Mouse (Mus musculus) limb, embryonic 14.5 days (tissue): Measurements from ENCODE around the gene Sept11. TPM values are rescaled to one million over a fixed set of nuclear protein-coding genes. Genes with fewer than 3 reads are reported as not detected.

Experiments
- ATAC-seq: fragments of 200-750 bp; cut with Nextera tagmentation; 2 replicates; pipeline ENCODE4 v1.8.0; 2017; ENCODE audit warnings: low read depth, moderate number of reproducible peaks, moderate TSS enrichment; ENCODE audit not compliant: low FRiP score
- DNase-seq: peaks from one replicate; pipeline ENCODE4 v3.0.0-alpha.2; 2015; ENCODE audit warnings: low spot score
- H3K27ac ChIP-seq: fragments of 300-500 bp; sonication (generic); replicated peaks from 2 replicates; pipeline ENCODE4 v1.5.1; 2014; ENCODE audit warnings: low read depth, mild to moderate bottlenecking, low read length, moderate library complexity, mixed read lengths
- H3K27me3 ChIP-seq: fragments of 300-500 bp; sonication (generic); 2 replicates; pipeline ENCODE4 v1.6.1; 2014; ENCODE audit warnings: low read length, mixed read lengths; ENCODE audit not compliant: control insufficient read depth, insufficient read depth
- H3K36me3 ChIP-seq: fragments of 300-500 bp; sonication (generic); 2 replicates; pipeline ENCODE4 v1.6.1; 2014; ENCODE audit warnings: mild to moderate bottlenecking, low read length, moderate library complexity, mixed read lengths; ENCODE audit not compliant: control insufficient read depth, insufficient read depth
- H3K4me1 ChIP-seq: fragments of 300-500 bp; sonication (generic); 2 replicates; pipeline ENCODE4 v1.6.1; 2014; ENCODE audit warnings: antibody characterized with exemption, low read length, mixed read lengths; ENCODE audit not compliant: control insufficient read depth, insufficient read depth
- H3K4me2 ChIP-seq: fragments of 300-500 bp; sonication (generic); replicated peaks from 2 replicates; pipeline ENCODE4 v1.6.1; 2014; ENCODE audit warnings: low read depth, mild to moderate bottlenecking, low read length, moderate library complexity; ENCODE audit not compliant: severe bottlenecking
- H3K4me3 ChIP-seq: fragments of 300-500 bp; sonication (generic); replicated peaks from 2 replicates; pipeline ENCODE4 v1.5.1; 2014; ENCODE audit warnings: low read length
- H3K9ac ChIP-seq: fragments of 300-500 bp; sonication (generic); 2 replicates; pipeline ENCODE4 v1.6.1; 2014; ENCODE audit warnings: mild to moderate bottlenecking, low read depth, low read length, moderate library complexity; ENCODE audit not compliant: severe bottlenecking
- H3K9me3 ChIP-seq: fragments of 300-500 bp; sonication (generic); 2 replicates; pipeline ENCODE4 v1.6.1; 2016; ENCODE audit warnings: low read length; ENCODE audit not compliant: control insufficient read depth
- POLR2A ChIP-seq: fragments of 200-500 bp; IDR thresholded peaks from 2 replicates; pipeline ENCODE4 v1.8.0; 2012; ENCODE audit warnings: inconsistent platforms, mild to moderate bottlenecking, moderate library complexity, borderline replicate concordance; ENCODE audit not compliant: insufficient read depth, insufficient read length; ENCODE audit errors: extremely low read depth
- WGBS: fragments of 180-500 bp; shearing (Covaris S2); extraction: QIAGEN DNeasy Blood & Tissue Kit; methylation state at CpG from one replicate; pipeline ENCODE4 v1.1.7; 2014; 5-methylcytosine and 5-hydroxymethylcytosine counted together
- polyA plus RNA-seq, 2 experiments: library from polyadenylated mRNA; depleted of rRNA in 1 of 2; stranded (reverse) in 1 of 2; unstranded in 1 of 2; fragments of >200 nt; fragmentation: Nextera tagmentation in 1 of 2; extraction: Ambion mirVana in 1 of 2; gene quantifications; 2 replicates each; pipeline versions ENCODE4 v1.2.1 to v1.2.3; 2012 to 2014

The Sept11 gene
- polyA plus RNA-seq, 2 experiments: 141 to 197 TPM

GRCm38 (mm10) chr5:93103603-93104002 lies 10.4 kb downstream of the Sept11 start:
- no peaks in the 10 kb centered on the region for H3K9me3 ChIP-seq
- ATAC-seq: no peak
- no peak for DNase-seq
- no peak overlapping the region for H3K27ac ChIP-seq
- no peak overlapping the region for H3K4me3 ChIP-seq
- no peaks in the 10 kb centered on the region for H3K27me3 ChIP-seq
- peaks cover 23% of the 10 kb centered on the region for H3K4me1 ChIP-seq
- H3K4me2 ChIP-seq: no peak overlapping the region
- no peak for TF ChIP-seq POLR2A
- no peak overlapping the region for H3K9ac ChIP-seq
- WGBS: 73% methylated on average over 8 of the region's 8 CpGs
- H3K36me3 ChIP-seq: peaks cover 7% of the 10 kb centered on the region

GRCm38 (mm10) chr5:93104987-93105823 lies 12.0 kb downstream of the Sept11 start:
- H3K9me3 ChIP-seq: no peaks in the 10 kb centered on the region
- 76% methylated on average over 4 of the region's 5 CpGs for WGBS
- DNase-seq (no peak), ATAC-seq (no peak; the same call in 1 of the 2 replicates)
- no peaks in the 10 kb centered on the region for H3K27me3 ChIP-seq
- no peak for TF ChIP-seq POLR2A
- H3K9ac ChIP-seq: no peak overlapping the region
- peaks cover 9% of the 10 kb centered on the region for H3K36me3 ChIP-seq
- no peak overlapping the region for H3K4me3 ChIP-seq
- H3K4me1 ChIP-seq: peaks cover 17% of the 10 kb centered on the region
- H3K4me2 ChIP-seq: no peak overlapping the region
- H3K27ac ChIP-seq: no peak overlapping the region

GRCm38 (mm10) chr5:93106048-93106447 lies 12.8 kb downstream of the Sept11 start:
- ATAC-seq (peak; percentile 30; the same call in 1 of the 2 replicates), DNase-seq (no peak)
- TF ChIP-seq POLR2A: no peak
- Histone ChIP-seq H3K9ac (no peak overlapping the region), H3K4me1 (peaks cover 9% of the 10 kb centered on the region), H3K27me3 (no peaks in the 10 kb centered on the region), H3K9me3 (no peaks in the 10 kb centered on the region), H3K27ac (no peak overlapping the region), H3K4me3 (no peak overlapping the region), H3K4me2 (no peak overlapping the region), H3K36me3 (peaks cover 14% of the 10 kb centered on the region)
- 95% methylated on average over 4 of the region's 4 CpGs for WGBS

- H3K27me3 ChIP-seq: no peaks in the 10 kb centered on the region
- H3K4me3 ChIP-seq: no peak overlapping the region
- H3K36me3 ChIP-seq: peaks cover 11% of the 10 kb centered on the region; the same call in 1 of the 2 replicates
- no peak for TF ChIP-seq POLR2A
- H3K4me1 ChIP-seq: peaks cover 7% of the 10 kb centered on the region
- no peaks in the 10 kb centered on the region for H3K9me3 ChIP-seq
- no peak overlapping the region for H3K9ac ChIP-seq
- DNase-seq (no peak), ATAC-seq (no peak)
- H3K4me2 ChIP-seq: no peak overlapping the region
- no peak overlapping the region for H3K27ac ChIP-seq
- WGBS: 92% methylated on average over 4 of the region's 4 CpGs
Measured at GRCm38 (mm10) chr5:93108703-93109102, 15.5 kb downstream of the Sept11 start.

GRCm38 (mm10) chr5:93109555-93109954 lies 16.3 kb downstream of the Sept11 start:
- Histone ChIP-seq H3K27me3 (no peaks in the 10 kb centered on the region), H3K4me3 (no peak overlapping the region), H3K4me1 (peaks cover 14% of the 10 kb centered on the region), H3K4me2 (no peak overlapping the region), H3K9ac (no peak overlapping the region), H3K9me3 (no peaks in the 10 kb centered on the region), H3K27ac (no peak overlapping the region), H3K36me3 (peaks cover 11% of the 10 kb centered on the region; the same call in 1 of the 2 replicates)
- DNase-seq: no peak
- 73% methylated on average over 2 of the region's 2 CpGs for WGBS
- TF ChIP-seq POLR2A: no peak
- ATAC-seq: no peak
